Mouse (Mus musculus) urinary bladder, postnatal 14 days (tissue): ENCODE data around the gene Arih2.
"Not testable (repeated sequence)": the region's sequence is repeated elsewhere in the genome, so short reads cannot be mapped to it uniquely, and the experiment has no call there.

Experiments used
- DNase-seq: peaks from one replicate; pipeline ENCODE4 v3.0.0; 2021; ENCODE audit warnings: low spot score

The Arih2 gene

GRCm38 (mm10) chr9:108649561-108650440 lies 615 bp upstream of the Arih2 start:
- DNase-seq = no peak

GRCm38 (mm10) chr9:108648166-108648565 lies 1.0 kb downstream of the Arih2 start:
- DNase-seq = peak; percentile 13

- DNase-seq = no peak
These were observed 9.4 kb downstream of the Arih2 start for GRCm38 (mm10) chr9:108639825-108640224.

- DNase-seq = no peak
These were observed 13.8 kb downstream of the Arih2 start for GRCm38 (mm10) chr9:108635415-108635814.

- DNase-seq = no peak
These were observed 15.3 kb downstream of the Arih2 start for GRCm38 (mm10) chr9:108633846-108634245.

GRCm38 (mm10) chr9:108632375-108632774 lies 16.8 kb downstream of the Arih2 start:
- DNase-seq = no peak

GRCm38 (mm10) chr9:108631631-108632256 lies 17.4 kb downstream of the Arih2 start:
- DNase-seq = no peak

GRCm38 (mm10) chr9:108630683-108631082 lies 18.5 kb downstream of the Arih2 start:
- DNase-seq = no peak

- DNase-seq = no peak
These were observed 21.0 kb downstream of the Arih2 start for GRCm38 (mm10) chr9:108628141-108628540.

GRCm38 (mm10) chr9:108626498-108626897 lies 22.7 kb downstream of the Arih2 start:
- DNase-seq = peak; percentile 11

GRCm38 (mm10) chr9:108617301-108617700 lies 31.9 kb downstream of the Arih2 start:
- DNase-seq = no peak

GRCm38 (mm10) chr9:108611488-108611887 lies 37.7 kb downstream of the Arih2 start:
- DNase-seq = no peak

GRCm38 (mm10) chr9:108608889-108609288 lies 40.3 kb downstream of the Arih2 start:
- no peak for DNase-seq

GRCm38 (mm10) chr9:108607929-108608328 lies 41.3 kb downstream of the Arih2 start:
- not testable (repeated sequence) for DNase-seq

- DNase-seq = no peak
These were observed 47.2 kb downstream of the Arih2 start for GRCm38 (mm10) chr9:108601986-108602385.

- no peak for DNase-seq
These were observed 49.2 kb downstream of the Arih2 start for GRCm38 (mm10) chr9:108600011-108600410.

- DNase-seq = no peak
These were observed 50.1 kb downstream of the Arih2 start for GRCm38 (mm10) chr9:108599021-108599566.

GRCm38 (mm10) chr9:108596998-108597764 lies 52.0 kb downstream of the Arih2 start, which contains the start of gene P4htm:
Gene P4htm, minus strand, starts transcription at chr9:108597667.
- peak; percentile 65 for DNase-seq

- DNase-seq = no peak
These were observed 54.8 kb downstream of the Arih2 start for GRCm38 (mm10) chr9:108594354-108594753.

GRCm38 (mm10) chr9:108591462-108591861 lies 57.7 kb downstream of the Arih2 start:
- DNase-seq = no peak

- DNase-seq = no peak
These were observed 60.0 kb downstream of the Arih2 start for GRCm38 (mm10) chr9:108589229-108589628.

GRCm38 (mm10) chr9:108587571-108588180 lies 61.5 kb downstream of the Arih2 start:
- DNase-seq = peak; percentile 72
